Mouse (Mus musculus) lung, adult 2 months (tissue): ENCODE data around the gene Med16. TPM values are rescaled to one million over a fixed set of nuclear protein-coding genes. Genes with fewer than 3 reads are reported as not detected.

Experiments used
- DNase-seq: peaks from one replicate; pipeline ENCODE4 v3.0.0; 2022
- H3K4me1 ChIP-seq: fragments of 200-500 bp; 2 replicates; pipeline ENCODE4 v1.6.1; 2011; ENCODE audit warnings: low read length; ENCODE audit not compliant: control insufficient read depth, insufficient read depth
- H3K4me3 ChIP-seq: fragments of 200-500 bp; replicated peaks from 2 replicates; pipeline ENCODE3; 2011; ENCODE audit warnings: low read depth, mild to moderate bottlenecking, control low read depth, low read length; ENCODE audit errors: extremely low read depth
- CTCF ChIP-seq: fragments of 200-500 bp; IDR thresholded peaks from 2 replicates; pipeline ENCODE4 v1.5.1; 2011; ENCODE audit warnings: mild to moderate bottlenecking, low read length, control low read depth; ENCODE audit not compliant: insufficient read depth
- POLR2A ChIP-seq: fragments of 200-500 bp; IDR thresholded peaks from 2 replicates; pipeline ENCODE4 v1.6.1; 2011; ENCODE audit warnings: low read depth, mild to moderate bottlenecking, control low read depth, low read length, borderline replicate concordance; ENCODE audit errors: extremely low read depth
- WGBS: fragments of 180-500 bp; shearing (Covaris S2); methylation state at CpG from one replicate; pipeline ENCODE4 v1.1.7; 2018; 5-methylcytosine and 5-hydroxymethylcytosine counted together
- polyA plus RNA-seq: library from polyadenylated mRNA; depleted of rRNA; stranded (reverse); fragments of >200 nt; gene quantifications from 2 replicates; pipeline ENCODE4 v1.2.3, GENCODE M21; 2012

Med16 gene
- polyA plus RNA-seq, 1 experiment = 76.2 TPM

- no peak for DNase-seq
- TF ChIP-seq POLR2A (no peak), CTCF (no peak)
- peaks cover 10% of the 10 kb centered on the region for H3K4me1 ChIP-seq
- WGBS = 68% methylated on average over 1 of the region's 1 CpGs
- H3K4me3 ChIP-seq = no peak overlapping the region
Observed at GRCm38 (mm10) chr10:79877174-79877573, 31.5 kb downstream of the Med16 start.

DNA sequence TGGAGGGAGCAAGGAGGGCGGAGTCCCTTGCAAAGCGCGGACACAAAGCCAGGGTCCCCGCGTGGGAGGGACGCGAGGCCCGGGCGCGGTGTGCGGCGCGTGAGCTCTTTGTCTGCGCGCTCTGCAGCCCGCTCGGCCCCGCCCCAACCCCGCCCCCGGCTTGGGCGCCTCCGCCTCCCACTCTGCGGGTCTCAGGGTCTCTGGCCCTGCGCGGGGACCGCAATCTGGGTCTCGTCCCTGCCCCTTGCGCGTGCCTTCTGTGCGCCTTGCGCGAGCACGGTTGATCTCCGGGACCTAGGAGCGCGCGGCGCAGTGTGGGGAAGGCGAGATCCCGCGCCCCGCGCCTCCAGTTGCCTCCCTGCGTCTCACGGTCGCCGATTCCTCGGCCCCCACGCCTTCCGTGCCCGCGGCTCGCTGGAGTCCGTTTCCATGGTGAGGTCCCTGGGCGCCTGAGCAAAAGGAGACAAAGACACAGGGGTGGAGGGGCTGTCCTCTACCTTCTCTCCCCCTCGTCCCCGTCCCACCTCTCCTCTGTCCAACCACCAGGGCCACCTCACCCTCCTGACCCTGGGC is 34.3 kb downstream of the Med16 start, which contains the start of the genes Prtn3 and Plppr3:
Gene Prtn3 (plus strand): TSS at position 187 of the 573 bp plus-strand sequence.
Gene Plppr3 (minus strand): TSS at position 345 of the 573 bp plus-strand sequence.
- no peak for TF ChIP-seq CTCF
- WGBS = 2% methylated on average over 57 of the region's 57 CpGs
- Histone ChIP-seq H3K4me1 (peaks cover 7% of the 10 kb centered on the region), H3K4me3 (peak within 1 kb of the TSS; percentile 57)
- no peak for DNase-seq

- TF ChIP-seq POLR2A = no peak
- 3% methylated on average over 26 of the region's 26 CpGs for WGBS
Observed at GRCm38 (mm10) chr10:79873715-79874289, 34.9 kb downstream of the Med16 start.

DNA sequence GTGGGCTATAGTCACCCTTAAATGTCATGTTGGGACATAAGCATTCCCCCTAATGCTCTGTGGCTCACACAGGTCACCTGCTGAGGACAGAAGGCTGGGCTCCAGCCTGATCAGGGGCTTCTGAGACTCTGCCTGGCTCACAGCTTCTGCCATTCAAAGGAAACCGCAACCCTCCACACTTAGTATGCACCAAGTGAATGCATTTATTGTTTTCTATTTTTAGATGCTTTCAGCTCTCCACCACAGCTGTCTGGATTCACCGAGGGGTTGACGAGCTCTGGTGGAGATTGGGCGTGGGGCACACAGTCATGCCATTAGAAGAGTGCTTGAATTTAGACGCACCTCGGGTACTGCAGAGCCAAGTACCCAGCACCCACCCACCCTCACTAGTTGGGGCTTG is 35.4 kb downstream of the Med16 start:
- 24% methylated on average over 6 of the region's 6 CpGs for WGBS
- Histone ChIP-seq H3K4me1 (peaks cover 7% of the 10 kb centered on the region), H3K4me3 (no peak overlapping the region)
- TF ChIP-seq POLR2A = no peak
- no peak for TF ChIP-seq CTCF
- no peak for DNase-seq

More at GRCm38 (mm10) chr10:79873715-79874289, 34.9 kb downstream of the Med16 start:
- H3K4me3 ChIP-seq = peak overlapping the region; percentile 33
- peaks cover 7% of the 10 kb centered on the region for H3K4me1 ChIP-seq
- no peak for DNase-seq

DNA sequence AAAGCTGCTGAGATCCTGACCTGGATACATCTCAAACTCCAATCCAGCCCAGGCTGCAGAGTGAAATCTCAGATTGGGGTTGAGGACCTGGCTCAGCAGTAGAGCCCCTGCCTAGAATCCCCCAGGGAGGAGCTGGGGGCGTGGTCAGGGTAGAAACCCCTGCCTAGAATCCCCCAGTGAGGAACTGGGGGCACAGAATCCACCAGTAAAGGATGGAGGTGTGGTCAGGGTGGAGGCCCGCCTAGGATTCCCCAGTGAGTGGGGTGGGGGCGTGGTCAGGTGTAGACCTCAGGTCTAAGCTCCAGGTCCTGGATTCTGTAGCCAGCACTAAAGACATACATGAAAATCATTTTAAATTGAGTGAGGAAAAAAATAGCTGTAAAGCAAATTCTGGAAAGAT is 35.9 kb downstream of the Med16 start:
- TF ChIP-seq CTCF = no peak
- no peak for TF ChIP-seq POLR2A
- Histone ChIP-seq H3K4me1 (peaks cover 5% of the 10 kb centered on the region), H3K4me3 (no peak overlapping the region)
- no peak for DNase-seq
- 61% methylated on average over 3 of the region's 3 CpGs for WGBS

GRCm38 (mm10) chr10:79871845-79872244 is 36.9 kb downstream of the Med16 start:
- DNase-seq = no peak
- H3K4me1 ChIP-seq = peaks cover 3% of the 10 kb centered on the region; the same call in 1 of the 2 replicates
- TF ChIP-seq CTCF = no peak
- no peak for TF ChIP-seq POLR2A
- no peak overlapping the region for H3K4me3 ChIP-seq
- WGBS = 88% methylated on average over 8 of the region's 8 CpGs

GRCm38 (mm10) chr10:79866601-79867000 is 42.1 kb downstream of the Med16 start:
- WGBS = 76% methylated on average over 11 of the region's 11 CpGs
- DNase-seq = no peak
- TF ChIP-seq CTCF = no peak
- no peaks in the 10 kb centered on the region for H3K4me1 ChIP-seq
- no peak overlapping the region for H3K4me3 ChIP-seq

GRCm38 (mm10) chr10:79865801-79866295 is 42.9 kb downstream of the Med16 start:
- TF ChIP-seq POLR2A (no peak), CTCF (peak; percentile 27; the same call in 1 of the 2 replicates)
- WGBS = 60% methylated on average over 19 of the region's 19 CpGs
- DNase-seq = no peak
- H3K4me1 ChIP-seq = peaks cover 3% of the 10 kb centered on the region; the same call in 1 of the 2 replicates
- no peak overlapping the region for H3K4me3 ChIP-seq

- no peak for DNase-seq
- TF ChIP-seq POLR2A = no peak
- no peak for TF ChIP-seq CTCF
Observed at GRCm38 (mm10) chr10:79865189-79865601, 43.5 kb downstream of the Med16 start.

DNA sequence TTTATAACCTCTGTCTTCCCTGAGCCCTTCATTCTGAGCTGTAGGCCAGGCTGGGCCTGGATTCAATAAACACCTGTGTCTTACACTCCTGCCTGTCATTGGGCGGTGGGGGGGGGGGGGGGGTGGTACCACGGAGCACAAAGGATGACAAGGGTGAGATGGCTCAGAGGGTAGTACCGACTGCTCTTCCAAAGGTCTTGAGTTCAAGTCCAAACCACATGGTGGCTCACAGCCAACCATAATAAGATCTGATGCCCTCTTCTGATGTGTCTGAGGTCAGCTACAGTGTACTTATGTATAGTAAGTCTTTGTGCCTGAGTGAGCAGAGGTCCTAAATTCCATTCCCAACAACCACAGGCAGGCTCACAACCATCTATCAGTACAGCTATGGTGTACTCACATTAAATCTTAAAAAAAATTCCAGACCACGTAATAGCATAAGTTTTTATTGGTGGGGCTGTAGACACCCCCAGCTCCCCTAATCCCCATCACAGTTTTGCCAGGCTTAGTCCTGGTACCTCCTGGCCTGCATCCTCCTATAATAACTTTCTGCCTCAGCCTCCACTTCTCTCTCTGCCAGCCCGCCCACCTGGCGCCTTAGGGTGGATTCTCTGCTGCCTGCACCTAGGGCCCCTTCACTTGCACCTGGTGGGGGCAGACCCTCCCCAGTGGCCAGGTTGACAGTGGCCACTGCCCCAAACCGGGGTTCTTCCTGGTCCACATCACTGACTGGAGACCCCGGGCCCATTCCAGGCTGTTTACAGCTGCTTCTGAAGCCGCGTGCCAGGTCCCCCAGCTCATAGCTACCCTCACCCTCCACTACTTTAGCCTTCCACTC is 44.2 kb downstream of the Med16 start:
- 52% methylated on average over 10 of the region's 10 CpGs for WGBS
- Histone ChIP-seq H3K4me3 (no peak overlapping the region), H3K4me1 (peaks cover 3% of the 10 kb centered on the region; the same call in 1 of the 2 replicates)
- no peak for TF ChIP-seq CTCF
- no peak for TF ChIP-seq POLR2A
- no peak for DNase-seq

More at GRCm38 (mm10) chr10:79865189-79865601, 43.5 kb downstream of the Med16 start:
- Histone ChIP-seq H3K4me3 (no peak overlapping the region), H3K4me1 (peaks cover 3% of the 10 kb centered on the region; the same call in 1 of the 2 replicates)
- WGBS = 46% methylated on average over 12 of the region's 12 CpGs
